16 mouse cellular contexts compared by ENCODE assay signal in the genomic region with DNA sequence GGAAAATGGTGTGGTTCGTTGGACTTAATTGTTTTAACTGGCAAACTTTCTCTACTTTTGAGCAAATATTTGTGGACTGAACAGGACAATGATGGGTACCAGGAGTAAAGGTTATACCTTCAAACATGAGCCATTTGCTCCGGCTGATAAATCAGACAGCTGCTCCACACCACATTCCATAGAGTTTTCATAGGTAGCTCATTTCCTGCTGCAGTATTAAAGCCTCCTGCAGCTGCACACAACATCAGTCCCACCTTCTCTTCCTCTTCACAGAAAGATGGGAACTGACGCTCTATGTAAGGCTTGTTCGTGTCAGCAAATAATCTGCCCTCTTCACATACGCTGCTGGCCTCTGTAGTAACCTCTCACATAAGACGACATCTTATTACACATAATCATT.
"Had no signal": no experiment of that assay in that cellular context is flagged by ENCODE, and none has a peak within 500 bp of the region (broad histone marks: within the 10 kb centered on the region; RNA-seq: fewer than 3 reads in every experiment).

No protein-coding gene starts in this region.

- H3K36me3 ChIP-seq: lung, embryonic 15.5 days; midbrain, embryonic 12.5 days; midbrain, embryonic 15.5 days; neural tube, embryonic 12.5 days; stomach, embryonic 15.5 days had no signal

- H3K9ac ChIP-seq: liver, embryonic 14.5 days; lung, embryonic 15.5 days; midbrain, embryonic 12.5 days; midbrain, embryonic 15.5 days; neural tube, embryonic 12.5 days; stomach, embryonic 15.5 days had no signal

- ATAC-seq: lung, postnatal 0 days; midbrain, embryonic 15.5 days had no signal

- H3K4me1 ChIP-seq: lung, embryonic 15.5 days; midbrain, embryonic 12.5 days; midbrain, embryonic 15.5 days; neural tube, embryonic 12.5 days; stomach, embryonic 15.5 days had no signal

- H3K27ac ChIP-seq: liver, embryonic 14.5 days; lung, embryonic 15.5 days; macrophage; midbrain, embryonic 12.5 days; midbrain, embryonic 15.5 days; neural tube, embryonic 12.5 days; stomach, embryonic 15.5 days; stomach, postnatal 0 days had no signal

- DNase-seq: lung, adult 2 months; lung, postnatal 14 days; lung, postnatal 36 days; right cerebral cortex, postnatal 14 days; thymus, adult 2 months; thymus, postnatal 36 days had no signal

- H3K4me2 ChIP-seq: lung, embryonic 15.5 days; midbrain, embryonic 12.5 days; midbrain, embryonic 15.5 days; neural tube, embryonic 12.5 days; stomach, embryonic 15.5 days had no signal

- H3K4me3 ChIP-seq: lung, embryonic 15.5 days; megakaryocyte, embryonic 14.5 days; midbrain, embryonic 12.5 days; midbrain, embryonic 15.5 days; neural tube, embryonic 12.5 days; stomach, embryonic 15.5 days had no signal

- H3K27me3 ChIP-seq: lung, embryonic 15.5 days; megakaryocyte, embryonic 14.5 days; midbrain, embryonic 12.5 days; midbrain, embryonic 15.5 days; neural tube, embryonic 12.5 days; stomach, embryonic 15.5 days had no signal

- H3K9me3 ChIP-seq: lung, embryonic 15.5 days; midbrain, embryonic 12.5 days; midbrain, embryonic 15.5 days; neural tube, embryonic 12.5 days; stomach, embryonic 15.5 days had no signal
